Mouse (Mus musculus): ENCODE data around the gene Cd6. TPM values are rescaled to one million over a fixed set of nuclear protein-coding genes. Genes with fewer than 3 reads are reported as not detected.

The Cd6 gene
- total RNA-seq (2015; ENCODE audit: low replicate concordance), result not detected in 2 replicates
- not detected in 2 replicates for total RNA-seq (2017; ENCODE audit: low replicate concordance)

DNA sequence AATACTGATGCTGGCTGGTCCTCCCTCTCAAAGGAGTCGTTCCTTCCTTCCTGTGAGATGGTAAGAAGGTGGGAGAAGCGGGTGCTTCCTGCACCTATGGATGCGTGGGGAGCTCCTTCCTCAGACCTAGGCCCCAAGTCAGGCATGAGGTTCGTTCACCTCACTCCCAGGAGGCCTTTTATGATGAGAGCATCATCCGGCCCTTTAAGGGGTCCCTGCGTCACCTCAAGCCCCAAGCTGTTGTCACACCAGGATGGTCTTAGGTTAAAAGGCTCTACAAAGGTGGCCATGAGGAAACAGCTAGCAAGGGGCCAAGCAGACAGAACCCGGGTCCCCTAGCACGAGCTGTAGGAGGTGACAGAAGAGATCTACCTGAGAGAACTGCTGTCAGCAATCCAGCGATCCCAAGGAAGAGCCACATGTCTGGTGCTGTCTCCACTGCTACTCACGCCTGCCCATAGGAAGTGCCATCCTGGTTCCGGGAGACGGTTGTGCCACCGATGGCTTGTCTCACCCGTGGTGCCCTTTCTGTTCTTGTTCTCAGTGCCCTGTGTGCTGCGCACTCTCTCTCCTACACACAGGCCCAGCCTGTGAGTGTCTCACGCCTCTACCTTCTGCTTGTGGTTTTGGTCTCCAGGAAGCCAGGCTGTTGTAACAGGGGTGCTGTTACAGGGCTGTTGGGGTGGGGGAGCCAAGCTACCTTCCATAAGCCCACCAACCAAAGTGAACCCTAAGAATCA lies at the start of gene Cd6:
TSS of gene Cd6 (minus strand) at position 623 of the 740 bp plus-strand sequence.
- ATAC-seq (replicated peaks; ENCODE audit: low FRiP score, poor library complexity, severe bottlenecking), result no peak

- no peak for ATAC-seq (replicated peaks; ENCODE audit: low FRiP score, poor library complexity, severe bottlenecking)
Observed at GRCm38 (mm10) chr19:10878201-10878837, 48.5 kb upstream of the Cd6 start.

GRCm38 (mm10) chr19:10871328-10871961 lies 41.6 kb upstream of the Cd6 start:
- ATAC-seq (replicated peaks; ENCODE audit: low FRiP score, poor library complexity, severe bottlenecking), result no peak

- ATAC-seq (replicated peaks; ENCODE audit: low FRiP score, poor library complexity, severe bottlenecking), result no peak
Observed at GRCm38 (mm10) chr19:10870676-10871075, 40.8 kb upstream of the Cd6 start.

DNA sequence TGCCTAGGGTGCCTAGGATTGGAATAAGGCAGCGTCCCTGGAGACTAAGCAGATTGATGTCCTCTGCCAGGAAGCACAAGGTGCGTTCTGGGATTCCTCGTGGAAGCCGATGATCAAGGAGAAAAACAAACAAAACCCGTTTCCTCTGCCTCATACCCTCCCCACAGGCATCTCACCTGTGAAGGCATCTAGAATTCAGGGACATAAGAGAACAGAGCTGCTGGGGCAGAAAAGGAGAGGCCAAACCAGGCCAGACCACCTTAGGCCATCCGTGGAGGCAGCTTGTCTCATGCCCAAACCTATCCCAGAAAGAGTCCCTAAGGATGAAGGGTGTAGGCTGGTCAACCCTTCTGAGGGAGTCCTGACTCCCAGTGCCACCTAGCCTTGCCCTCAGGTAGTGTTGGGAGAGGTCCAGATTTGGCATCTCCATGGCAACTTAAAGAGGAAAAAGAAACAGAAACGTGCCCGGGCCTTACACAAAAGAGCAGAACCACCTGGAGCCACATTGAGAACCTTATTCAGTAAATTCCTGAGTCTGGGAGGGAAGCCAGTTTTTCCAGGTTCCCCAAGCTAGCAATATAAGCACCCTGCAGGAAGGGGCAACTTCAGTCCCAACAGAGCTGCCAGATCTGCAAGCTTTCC lies 40.1 kb upstream of the Cd6 start, which contains the start of gene Tmem132a:
TSS of gene Tmem132a (minus strand) at position 55 of the 642 bp plus-strand sequence.
- no peak for ATAC-seq (replicated peaks; ENCODE audit: low FRiP score, poor library complexity, severe bottlenecking)

DNA sequence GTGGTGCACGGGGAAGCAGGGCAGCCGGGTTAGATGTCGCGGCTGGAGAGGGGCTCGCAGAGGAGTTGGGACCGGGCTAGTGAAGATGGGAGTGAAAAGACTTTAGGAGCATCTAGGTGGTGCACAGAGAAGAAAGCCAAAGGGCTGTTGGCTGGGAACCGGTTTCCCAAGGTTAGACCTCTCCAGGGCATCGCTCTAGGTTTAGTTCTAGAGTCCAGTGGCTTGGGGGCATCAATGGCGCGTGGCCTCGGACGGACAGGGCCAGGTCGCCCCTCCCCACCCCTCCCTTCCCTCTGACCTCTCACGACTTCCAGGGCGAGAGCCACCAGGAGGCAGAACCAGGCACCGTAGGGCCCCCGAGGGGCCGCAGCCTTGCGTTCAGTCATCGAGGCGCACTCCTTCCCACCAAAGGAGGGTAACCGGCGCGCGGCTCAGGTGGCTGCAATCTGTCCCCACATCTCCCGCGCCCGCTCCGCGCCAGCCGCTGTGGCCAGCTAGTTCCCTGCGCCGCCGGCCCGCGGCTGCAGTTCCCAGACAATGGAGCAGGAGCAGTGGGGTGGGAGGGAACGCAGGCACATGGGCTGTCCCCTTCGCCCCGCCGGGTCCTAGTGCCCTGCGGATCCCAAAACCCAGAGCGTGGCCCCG lies 39.5 kb upstream of the Cd6 start:
- no peak for ATAC-seq (replicated peaks; ENCODE audit: low FRiP score, poor library complexity, severe bottlenecking)

GRCm38 (mm10) chr19:10868623-10869141 lies 38.8 kb upstream of the Cd6 start:
- ATAC-seq (replicated peaks; ENCODE audit: low FRiP score, poor library complexity, severe bottlenecking), result no peak

DNA sequence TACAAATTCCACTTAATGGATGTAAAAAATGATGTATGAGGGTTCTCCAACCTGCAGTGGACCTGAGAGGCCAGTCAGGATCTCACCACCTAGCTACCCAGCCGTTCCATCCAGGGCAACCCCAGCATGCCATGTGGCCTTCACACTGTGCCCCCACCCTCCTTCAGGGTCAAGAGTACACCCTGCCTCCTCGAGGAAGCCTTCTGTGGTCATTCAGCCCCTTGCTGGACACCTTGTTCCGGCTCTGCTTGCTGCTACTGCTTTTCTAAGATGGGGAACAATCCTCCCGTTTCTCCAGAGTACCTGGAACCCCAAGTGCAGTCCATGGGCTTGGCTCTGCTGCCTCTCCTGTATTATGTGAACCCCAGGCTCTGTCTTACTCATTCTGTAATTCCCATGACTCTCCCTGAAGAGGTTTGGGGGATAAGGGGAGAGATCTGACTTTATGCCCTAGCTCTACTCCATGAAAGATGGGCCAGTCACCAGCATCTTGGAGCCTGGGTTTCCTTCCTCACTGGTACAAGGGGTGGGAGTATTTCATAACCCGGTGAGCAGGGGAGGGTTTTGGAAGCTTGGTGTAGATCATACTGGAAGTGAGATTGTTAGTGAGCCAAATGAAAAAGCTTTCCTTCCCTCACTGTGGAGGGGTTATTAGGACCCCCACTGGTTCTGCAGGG lies 38.2 kb upstream of the Cd6 start:
- no peak for ATAC-seq (replicated peaks; ENCODE audit: low FRiP score, poor library complexity, severe bottlenecking)

GRCm38 (mm10) chr19:10866351-10866750 lies 36.5 kb upstream of the Cd6 start:
- ATAC-seq (replicated peaks; ENCODE audit: low FRiP score, poor library complexity, severe bottlenecking), result no peak

DNA sequence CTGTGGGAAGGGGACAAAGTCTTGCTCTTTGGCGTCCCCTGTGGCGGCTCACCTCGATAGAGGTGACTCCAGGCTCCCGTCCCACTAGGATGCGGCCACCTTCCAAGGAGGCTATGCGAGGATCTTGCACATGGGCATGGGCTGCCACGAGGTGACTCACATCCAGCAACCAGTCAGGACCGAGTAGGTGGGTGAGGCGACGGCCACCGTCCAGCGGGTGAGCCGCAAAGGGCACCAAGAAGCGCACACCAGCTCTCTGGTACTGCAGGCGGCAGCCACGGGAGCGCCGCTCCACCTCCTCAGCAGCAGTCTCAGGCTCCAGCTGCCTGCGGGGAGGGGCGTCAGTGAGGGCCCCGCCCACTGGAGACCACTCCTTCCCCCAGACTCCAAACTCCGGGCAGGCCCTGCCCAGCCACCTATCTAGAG lies 30.2 kb upstream of the Cd6 start:
- no peak for ATAC-seq (replicated peaks; ENCODE audit: low FRiP score, poor library complexity, severe bottlenecking)

DNA sequence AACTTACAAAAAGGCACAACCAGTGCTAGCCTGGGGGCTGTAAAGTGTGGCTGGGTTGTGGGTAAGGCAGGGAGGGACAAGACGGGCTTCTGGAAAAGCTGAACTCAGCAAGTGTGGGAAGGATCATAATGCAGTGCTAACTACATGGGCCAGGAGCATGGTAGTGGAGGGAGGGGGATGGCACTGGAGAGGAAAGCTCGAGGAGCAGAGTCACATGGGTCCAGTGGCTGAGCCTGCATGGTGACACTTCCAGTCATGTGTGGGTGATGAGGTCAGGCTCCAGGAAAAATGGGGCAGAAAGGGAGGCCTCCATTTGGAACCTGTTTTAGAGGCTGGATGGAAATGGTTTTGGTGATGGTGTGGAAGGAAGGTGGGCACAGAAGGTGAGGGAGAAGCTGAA lies 26.7 kb upstream of the Cd6 start:
- ATAC-seq (replicated peaks; ENCODE audit: low FRiP score, poor library complexity, severe bottlenecking), result no peak

DNA sequence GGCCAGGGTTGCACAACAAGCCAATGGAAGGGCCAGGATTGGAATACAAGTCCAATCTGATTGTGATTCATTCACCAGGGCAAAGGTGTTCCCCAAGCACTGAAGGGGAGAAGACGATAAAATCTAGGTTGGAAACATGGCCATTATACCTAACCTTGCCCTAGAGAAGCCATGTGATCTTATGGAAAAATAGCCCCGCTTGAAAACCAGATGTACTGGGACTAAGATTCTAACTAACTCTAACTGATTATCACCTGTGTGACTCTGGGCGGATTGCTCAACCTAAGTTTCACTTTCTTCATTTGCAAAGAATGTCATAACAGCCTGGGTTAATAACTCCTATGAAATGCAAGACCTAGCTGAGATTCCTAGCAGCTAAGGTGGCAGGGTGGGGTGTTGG lies 25.6 kb upstream of the Cd6 start:
- ATAC-seq (replicated peaks; ENCODE audit: low FRiP score, poor library complexity, severe bottlenecking), result no peak

DNA sequence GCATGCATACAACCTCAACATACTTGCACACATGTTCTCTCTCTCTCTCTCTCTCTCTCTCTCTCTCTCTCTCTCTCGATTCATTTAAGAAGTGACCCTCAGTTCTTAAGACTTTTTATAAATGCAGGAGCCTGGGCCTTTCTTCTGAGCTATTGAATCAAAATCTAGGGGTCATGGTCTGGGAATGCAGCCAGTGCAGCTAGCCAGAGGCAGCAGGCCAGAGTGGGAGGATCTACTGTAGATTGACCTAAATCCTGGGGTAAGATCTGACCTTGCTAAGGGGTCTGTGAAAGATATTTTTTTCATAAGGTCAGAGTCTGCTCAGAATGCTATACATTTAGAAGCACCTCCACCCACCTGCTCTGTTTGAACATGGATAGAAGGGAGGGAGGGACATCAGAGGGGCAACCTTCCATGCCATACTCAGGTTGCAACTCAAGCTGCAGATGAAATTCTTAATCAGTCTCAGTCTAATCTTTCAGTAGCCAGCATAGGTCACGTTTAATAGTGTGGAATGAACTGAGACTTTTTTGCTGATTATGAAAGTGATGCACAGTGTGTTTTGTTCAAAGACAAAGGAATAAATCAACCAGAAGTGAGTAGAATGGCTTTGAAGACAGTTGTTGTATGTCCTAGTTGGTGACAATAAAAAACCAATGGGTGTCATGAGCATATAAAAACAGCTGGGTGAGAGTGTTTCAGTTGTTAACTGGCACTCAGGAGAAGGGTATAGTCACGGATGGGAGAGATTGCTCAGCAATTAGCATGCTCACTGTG lies 17.6 kb upstream of the Cd6 start:
- ATAC-seq (replicated peaks; ENCODE audit: low FRiP score, poor library complexity, severe bottlenecking), result no peak

DNA sequence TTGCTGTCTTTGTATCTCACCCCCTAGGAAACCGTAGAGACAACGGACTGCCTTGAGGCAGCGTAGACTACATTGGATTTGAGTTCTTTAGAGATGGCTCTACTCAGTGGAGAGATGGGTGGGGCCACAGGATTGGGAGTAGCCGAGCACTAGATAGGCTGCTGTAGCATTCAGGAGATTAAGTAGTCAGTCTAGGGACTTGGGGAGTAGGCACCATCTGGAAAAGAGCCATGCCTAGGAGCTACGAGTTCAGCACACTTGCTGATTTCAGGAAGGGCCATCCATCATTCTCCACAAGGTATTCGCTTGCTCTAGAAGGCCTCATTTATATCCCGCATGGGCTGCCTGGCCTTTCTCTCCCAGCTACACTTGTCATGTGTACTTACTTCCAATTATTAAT lies 16.3 kb upstream of the Cd6 start:
- no peak for ATAC-seq (replicated peaks; ENCODE audit: low FRiP score, poor library complexity, severe bottlenecking)

GRCm38 (mm10) chr19:10845454-10845853 lies 15.6 kb upstream of the Cd6 start:
- ATAC-seq (replicated peaks; ENCODE audit: low FRiP score, poor library complexity, severe bottlenecking), result no peak

DNA sequence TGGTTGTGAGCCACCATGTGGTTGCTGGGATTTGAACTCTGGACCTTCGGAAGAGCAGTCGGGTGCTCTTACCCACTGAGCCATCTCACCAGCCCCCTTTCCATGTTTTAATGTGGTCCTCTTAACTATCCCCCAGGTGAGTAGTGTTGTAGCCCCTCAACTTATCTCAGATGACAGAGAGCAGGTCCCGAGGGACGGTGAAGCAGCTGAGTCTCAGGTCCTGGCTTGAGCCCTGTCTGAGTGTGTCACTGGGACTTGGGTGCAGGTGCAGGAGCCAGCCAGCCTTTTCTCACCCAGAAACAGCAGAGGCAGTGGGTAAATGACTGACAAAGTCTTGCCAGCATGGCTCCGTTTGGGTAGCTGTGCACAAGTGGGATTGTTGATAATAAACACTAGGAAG lies 14.3 kb upstream of the Cd6 start:
- no peak for ATAC-seq (replicated peaks; ENCODE audit: low FRiP score, poor library complexity, severe bottlenecking)

- no peak for ATAC-seq (replicated peaks; ENCODE audit: low FRiP score, poor library complexity, severe bottlenecking)
Observed at GRCm38 (mm10) chr19:10842914-10843313, 13.1 kb upstream of the Cd6 start.

Data from erythroblast, adult 5-6 weeks (primary cell).